Mouse (Mus musculus): ENCODE data around the gene Cx3cl1. TPM values are rescaled to one million over a fixed set of nuclear protein-coding genes. Genes with fewer than 3 reads are reported as not detected.

Cx3cl1 gene
- total RNA-seq, 2 experiments from 2014 or later, result 0.82 to 0.96 TPM

DNA sequence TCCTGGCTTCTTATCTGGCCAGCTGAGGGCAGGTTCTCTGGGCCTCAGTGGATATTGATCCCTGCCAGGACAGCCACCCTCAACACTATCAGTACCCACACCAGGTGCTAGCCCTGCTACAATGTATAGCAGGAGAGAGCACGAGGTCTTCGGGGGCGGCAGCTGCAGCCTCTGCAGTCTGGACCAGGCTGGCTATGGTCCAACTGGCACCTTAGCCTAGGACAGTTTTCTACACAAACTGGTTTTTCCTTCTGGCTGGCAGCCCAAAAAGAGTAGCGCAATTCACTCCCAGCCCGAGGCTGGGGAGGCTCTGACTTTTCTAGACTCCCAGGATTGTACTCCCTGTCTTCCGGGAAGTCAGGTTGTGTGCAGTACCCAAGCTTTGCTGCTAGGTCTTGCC is 864 bp upstream of the Cx3cl1 start:
- intact Hi-C loops (cut with DNase I; ENCODE audit: low total_unique reads), result no loop called here
- no peak for DNase-seq

DNA sequence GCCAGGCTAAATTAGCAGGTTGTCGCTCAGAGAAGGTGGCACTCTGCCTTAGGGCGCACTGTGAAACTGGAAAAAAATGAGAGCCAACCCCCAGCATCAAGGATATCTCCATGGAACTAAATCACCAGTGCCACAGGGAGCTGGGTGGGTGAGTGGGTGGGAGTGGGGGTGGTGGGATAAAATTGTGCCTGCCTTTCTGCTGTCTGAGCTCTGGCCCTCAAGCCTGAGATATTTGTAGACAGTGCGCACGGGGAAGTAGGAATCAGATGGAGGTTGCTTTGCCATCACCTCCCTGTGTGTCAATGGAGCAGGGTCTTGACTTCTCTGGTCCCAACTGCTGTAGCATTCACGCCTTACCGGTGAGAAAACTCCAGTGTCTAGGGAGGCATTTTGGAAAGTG is 1.2 kb downstream of the Cx3cl1 start:
- intact Hi-C loops (cut with DNase I; ENCODE audit: low total_unique reads), result no loop called here
- no peak for DNase-seq

DNA sequence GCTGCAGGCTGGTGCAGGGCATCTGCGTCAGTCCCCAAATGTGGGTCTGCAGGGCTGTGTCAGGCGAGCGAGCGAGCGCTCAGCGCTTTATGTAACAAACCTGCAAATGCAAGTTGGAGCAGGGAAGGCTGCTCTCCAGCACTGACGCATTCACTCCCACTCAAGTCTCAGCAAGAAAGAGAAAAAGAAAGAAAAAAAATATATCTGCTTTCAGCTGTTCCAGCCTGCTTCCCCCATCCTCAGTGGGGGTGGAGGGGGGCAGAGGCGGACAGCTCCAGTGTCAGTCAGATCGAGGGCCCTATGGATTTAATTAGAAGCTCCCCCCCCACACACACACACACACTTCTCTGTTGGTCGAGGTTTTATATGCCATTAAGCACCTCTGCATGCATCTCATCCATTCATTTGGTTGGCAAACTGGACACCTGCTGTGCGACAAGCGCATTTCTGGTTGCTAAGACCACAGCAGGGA is 1.9 kb downstream of the Cx3cl1 start:
- intact Hi-C loops (cut with DNase I; ENCODE audit: low total_unique reads), result no loop called here
- no peak for DNase-seq

DNA sequence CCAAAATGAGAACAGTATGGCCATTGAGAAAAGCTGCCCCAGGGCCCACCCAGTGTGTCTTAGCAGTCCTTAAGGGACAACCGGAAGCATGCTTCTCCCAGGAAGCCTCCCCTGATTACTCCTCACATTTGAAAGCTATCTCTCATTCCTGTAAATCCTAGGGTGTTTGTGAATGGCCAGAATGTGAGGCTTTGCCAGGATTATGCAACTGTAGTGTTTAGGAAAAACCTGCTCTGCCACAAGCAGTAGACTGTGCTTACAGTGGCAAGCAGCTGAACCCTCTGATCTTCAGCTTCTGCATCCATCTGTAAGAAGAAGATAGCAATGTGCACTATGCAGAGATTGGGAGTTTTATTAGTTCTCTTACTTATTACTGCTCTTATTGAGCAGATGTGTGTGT is 2.8 kb downstream of the Cx3cl1 start:
- intact Hi-C loops (cut with DNase I; ENCODE audit: low total_unique reads), result no loop called here
- DNase-seq, result no peak

DNA sequence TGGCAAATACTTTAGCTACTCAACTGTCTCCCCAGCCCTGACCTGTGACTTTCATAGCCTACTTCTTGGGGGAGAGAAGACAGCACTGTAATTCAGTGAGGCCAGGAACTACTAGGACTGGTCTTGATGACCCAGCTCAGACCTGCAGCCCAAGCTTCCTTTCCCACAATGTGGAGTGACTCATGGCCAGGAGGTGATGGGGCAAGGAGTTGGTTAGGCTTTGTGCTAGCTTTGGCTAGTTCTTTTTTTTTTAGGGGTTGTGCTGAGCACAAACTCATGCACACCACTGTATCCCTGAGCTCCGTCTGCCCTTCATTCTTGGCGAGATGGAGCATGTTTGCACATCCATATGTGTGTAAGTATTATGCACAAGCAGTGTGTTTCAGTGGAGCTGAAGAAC is 4.5 kb downstream of the Cx3cl1 start:
- intact Hi-C loops (cut with DNase I; ENCODE audit: low total_unique reads), result no loop called here
- no peak for DNase-seq

DNA sequence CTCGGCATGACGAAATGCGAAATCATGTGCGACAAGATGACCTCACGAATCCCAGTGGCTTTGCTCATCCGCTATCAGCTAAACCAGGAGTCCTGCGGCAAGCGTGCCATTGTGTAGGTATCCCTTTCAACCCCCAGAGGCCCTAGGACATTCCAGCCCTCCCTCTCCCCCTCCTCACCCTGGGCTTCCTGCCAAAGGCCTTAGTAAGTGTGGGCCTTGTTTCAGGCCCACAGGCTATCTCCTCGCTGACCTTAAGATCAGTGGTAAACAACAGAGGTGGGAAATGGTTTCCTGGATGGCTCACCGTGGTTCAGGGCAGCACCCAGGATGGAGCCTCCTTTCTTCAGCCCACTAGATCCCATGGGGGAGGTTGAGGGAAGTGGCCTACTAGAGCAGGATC is 6.2 kb downstream of the Cx3cl1 start:
- no peak for DNase-seq
- intact Hi-C loops (cut with DNase I; ENCODE audit: low total_unique reads), result no loop called here

DNA sequence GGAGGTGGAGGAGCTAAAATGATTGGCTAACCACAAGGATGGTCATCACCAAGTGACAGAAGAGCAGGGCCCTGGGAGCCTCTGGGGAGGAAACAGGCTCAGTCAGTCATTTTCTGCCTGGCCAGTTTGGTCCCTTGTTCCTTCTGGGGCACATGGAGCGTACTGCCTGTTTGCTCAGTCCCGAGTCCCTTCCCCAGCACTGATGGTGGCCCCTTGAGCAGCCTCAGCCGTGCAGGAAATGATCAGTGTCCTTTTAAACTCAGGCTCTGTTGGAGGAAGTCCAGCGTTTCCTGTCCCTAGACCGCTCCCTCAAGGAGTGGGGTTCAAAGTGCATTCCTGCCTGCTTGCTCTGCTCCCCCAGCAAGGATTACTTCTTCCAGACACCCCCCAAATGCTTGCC is 6.7 kb downstream of the Cx3cl1 start:
- DNase-seq, result peak; percentile 21
- intact Hi-C loops (cut with DNase I; ENCODE audit: low total_unique reads), result no loop called here

DNA sequence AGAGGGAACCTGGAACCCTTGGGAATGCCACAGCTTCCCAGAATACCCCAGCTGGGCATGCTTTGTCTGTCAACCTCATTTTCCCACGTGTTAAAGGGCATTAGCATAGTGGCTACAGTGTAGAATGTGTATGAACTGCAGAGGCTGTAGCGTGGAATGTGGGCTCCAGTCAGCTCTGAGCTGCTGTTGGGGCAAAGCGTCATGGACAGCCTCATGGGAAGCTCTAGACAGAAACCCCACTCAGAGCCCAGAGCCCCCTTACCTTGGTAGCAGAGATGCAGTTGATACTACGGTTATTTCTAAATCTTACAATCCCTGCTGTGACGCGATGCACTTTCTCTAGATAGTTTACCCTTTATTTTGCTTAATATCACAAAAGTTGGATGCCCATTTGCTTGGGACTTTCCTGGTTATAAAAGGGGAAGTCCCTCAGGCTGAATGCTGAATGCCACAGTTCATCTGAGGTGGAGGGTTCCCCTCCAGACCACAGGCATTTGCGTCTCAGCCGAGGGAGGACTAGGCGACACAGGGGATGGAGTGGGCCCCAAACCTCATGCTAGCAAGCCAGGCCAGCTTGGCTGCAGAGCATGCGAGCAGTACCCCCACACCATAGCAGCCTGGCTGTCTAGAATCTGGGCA is 7.2 kb downstream of the Cx3cl1 start:
- intact Hi-C loops (cut with DNase I; ENCODE audit: low total_unique reads), result no loop called here
- DNase-seq, result no peak

DNA sequence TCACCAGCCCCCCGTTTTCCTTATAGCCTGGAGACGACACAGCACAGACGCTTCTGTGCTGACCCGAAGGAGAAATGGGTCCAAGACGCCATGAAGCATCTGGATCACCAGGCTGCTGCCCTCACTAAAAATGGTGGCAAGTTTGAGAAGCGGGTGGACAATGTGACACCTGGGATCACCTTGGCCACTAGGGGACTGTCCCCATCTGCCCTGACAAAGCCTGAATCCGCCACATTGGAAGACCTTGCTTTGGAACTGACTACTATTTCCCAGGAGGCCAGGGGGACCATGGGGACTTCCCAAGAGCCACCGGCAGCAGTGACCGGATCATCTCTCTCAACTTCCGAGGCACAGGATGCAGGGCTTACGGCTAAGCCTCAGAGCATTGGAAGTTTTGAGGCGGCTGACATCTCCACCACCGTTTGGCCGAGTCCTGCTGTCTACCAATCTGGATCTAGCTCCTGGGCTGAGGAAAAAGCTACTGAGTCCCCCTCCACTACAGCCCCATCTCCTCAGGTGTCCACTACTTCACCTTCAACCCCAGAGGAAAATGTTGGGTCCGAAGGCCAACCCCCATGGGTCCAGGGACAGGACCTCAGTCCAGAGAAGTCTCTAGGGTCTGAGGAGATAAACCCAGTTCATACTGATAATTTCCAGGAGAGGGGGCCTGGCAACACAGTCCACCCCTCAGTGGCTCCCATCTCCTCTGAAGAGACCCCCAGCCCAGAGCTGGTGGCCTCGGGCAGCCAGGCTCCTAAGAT is 7.9 kb downstream of the Cx3cl1 start:
- intact Hi-C loops (cut with DNase I; ENCODE audit: low total_unique reads), result no loop called here

DNA sequence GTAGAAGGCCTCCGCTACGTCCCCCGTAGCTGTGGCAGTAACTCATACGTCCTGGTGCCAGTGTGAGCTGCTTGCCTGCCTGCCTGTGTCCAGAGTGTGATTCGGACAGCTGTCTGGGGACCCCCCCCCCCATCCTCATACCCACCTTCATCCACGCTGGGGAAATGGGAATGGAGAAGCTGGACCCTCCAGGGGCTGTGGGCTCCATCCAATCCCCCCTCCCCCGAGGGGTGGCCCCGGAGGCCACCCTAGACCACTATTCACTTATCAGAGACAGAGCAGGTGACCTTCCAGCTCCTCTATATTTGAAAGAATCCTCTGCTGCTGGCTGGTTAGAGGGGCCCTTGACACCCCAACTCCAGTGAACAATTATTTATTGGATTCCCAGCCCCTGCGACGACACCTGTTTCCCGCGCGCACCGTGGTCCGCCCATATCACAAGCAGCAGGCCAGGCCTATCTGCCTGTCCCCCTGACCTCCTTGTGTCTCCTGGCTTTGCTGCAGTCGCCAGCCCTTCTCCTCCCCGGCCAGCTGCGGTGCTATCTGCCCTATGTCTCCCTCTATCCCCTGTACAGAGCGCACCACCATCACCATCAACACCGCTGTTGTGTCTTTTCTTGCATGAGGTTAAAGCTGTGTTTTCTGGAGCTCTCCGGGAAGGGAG is 8.8 kb downstream of the Cx3cl1 start:
- intact Hi-C loops (cut with DNase I; ENCODE audit: low total_unique reads), result no loop called here
- no peak for DNase-seq

More for the DNA sequence above, 7.9 kb downstream of the Cx3cl1 start:
- no peak for DNase-seq

DNA sequence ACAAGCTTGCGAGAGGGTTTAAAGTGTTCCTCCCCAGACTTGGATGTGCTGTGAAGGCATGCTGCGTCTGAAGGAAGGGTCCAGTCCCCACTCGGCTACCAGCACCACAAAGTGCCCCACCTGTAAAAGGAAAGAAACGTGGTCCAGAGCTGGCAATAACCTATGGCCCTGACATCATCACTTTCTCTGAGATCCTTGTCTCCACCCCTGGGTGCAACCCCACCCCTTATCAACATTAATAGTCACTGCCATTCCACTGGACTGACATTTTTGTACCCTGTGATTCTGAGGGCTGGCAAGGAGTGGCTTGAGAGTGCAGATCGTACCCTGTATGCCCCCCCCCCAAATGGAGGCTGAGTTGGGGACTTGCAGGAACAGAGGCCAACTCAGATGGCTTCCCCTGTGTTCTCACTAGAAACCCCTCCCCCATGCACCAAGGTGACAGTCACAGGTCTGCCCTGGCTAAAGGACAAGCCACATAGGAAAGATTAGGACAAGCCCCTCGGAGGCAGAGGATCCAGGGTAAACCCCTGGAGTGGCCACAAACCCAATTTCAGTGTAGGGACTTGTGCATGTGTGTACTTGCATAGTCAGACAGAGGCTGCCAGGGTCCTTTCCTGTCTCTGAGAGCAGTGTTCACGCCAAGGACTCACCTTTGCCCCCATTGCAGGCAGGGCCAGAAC is 9.5 kb downstream of the Cx3cl1 start:
- no peak for DNase-seq
- intact Hi-C loops (cut with DNase I; ENCODE audit: low total_unique reads), result no loop called here

DNA sequence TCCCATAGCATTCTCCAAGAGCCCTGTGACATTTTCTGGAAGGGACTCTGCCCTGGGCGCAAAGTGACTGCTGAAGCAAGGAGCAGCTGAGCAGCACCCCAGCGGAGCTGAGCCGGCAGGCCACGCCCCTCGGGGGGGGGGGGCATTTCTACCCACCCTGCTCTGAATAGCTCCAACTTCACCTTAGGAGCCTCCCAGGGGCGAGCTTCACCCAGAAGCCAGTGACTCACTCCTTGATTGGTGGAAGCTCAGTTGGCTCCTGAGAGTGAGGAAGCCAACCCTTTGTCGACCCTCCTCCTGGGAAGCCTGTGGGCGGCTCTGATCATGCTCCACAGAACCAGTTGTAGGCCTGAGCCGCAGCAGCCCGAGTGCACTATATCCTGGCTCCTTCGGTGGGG is 10.0 kb downstream of the Cx3cl1 start:
- intact Hi-C loops (cut with DNase I; ENCODE audit: low total_unique reads), result no loop called here
- peak; percentile 20 for DNase-seq

DNA sequence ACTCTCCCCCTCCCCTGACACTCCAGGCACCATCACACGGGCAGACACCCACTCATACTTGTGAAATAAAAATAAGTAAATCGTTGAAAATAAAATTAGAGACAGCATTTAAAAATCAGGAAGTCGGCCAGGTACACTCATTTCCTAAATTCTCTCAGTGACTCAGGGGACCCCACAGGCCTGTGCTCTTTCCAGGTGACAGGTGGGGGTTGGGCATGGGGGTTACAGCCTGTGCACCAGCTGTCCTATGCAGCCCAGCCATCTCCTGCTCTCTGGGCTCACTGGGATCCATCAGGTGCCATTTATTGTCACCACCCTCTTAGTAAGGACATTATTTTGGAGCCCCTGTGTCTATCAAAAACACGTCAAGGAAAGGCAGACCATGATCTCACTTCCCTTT is 12.1 kb downstream of the Cx3cl1 start:
- DNase-seq, result no peak
- intact Hi-C loops (cut with DNase I; ENCODE audit: low total_unique reads), result no loop called here

DNA sequence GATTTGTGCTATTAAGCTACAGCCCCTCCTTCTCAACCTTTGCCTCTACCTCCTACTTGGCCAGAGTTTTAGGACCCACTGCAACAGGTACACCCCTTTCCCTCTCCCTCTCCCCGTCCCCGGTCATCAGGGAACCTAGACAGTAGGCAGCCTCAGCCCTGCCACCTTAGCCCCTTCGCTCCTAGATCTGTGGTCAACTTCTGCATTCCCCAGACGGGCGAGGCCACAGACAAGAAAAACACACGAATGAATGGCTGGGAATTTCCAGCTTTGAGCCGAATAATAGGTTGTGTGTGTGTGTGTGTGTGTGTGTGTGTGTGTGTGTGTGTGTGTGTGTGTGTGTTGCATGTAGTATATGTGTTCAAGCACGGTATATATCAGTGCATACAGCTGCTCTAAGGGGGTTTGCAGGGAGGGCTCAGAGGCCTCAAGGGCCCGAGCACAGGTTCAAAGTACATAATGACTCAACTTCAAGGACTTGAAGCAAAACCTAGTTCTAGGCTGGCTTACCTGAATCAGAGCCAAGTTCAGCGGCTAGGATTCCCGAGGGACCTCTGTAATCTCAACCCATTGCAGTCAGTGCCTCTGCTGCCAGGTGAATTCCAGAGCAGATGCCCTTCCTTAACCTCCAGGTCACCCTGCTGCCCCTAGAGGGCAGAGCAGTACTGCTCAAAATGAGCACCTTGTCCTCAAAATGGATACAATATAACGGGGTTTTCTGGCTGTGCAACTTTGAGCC is 13.6 kb downstream of the Cx3cl1 start:
- intact Hi-C loops (cut with DNase I; ENCODE audit: low total_unique reads), result no loop called here
- peak; percentile 17 for DNase-seq

DNA sequence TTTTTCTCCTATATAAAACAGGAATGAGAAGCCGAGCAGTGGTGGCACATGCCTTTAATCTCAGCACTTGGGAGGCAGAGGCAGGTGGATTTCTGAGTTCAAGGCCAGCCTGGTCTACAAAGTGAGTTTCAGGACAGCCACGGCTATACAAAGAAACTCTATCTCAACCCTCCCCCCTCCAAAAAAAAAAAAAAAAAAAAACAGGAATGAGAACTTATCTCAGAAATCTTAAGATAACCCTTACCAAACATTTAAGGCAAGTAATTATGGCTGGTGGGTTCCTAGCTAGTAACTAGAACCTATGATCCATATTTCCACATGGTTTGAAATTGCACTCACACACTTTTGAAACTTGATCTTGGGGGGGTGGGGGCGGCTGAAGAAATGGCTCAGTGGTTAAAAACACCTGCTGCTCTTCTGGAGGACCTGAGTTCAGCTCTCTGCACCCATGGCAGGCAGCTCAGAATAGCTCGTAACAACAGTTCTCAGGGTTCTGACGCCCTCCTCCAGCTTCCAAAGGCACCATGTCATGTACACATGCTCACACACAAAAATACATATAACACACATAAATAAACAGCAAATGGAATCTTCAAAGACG is 14.3 kb downstream of the Cx3cl1 start:
- no peak for DNase-seq
- intact Hi-C loops (cut with DNase I; ENCODE audit: low total_unique reads), result no loop called here

DNA sequence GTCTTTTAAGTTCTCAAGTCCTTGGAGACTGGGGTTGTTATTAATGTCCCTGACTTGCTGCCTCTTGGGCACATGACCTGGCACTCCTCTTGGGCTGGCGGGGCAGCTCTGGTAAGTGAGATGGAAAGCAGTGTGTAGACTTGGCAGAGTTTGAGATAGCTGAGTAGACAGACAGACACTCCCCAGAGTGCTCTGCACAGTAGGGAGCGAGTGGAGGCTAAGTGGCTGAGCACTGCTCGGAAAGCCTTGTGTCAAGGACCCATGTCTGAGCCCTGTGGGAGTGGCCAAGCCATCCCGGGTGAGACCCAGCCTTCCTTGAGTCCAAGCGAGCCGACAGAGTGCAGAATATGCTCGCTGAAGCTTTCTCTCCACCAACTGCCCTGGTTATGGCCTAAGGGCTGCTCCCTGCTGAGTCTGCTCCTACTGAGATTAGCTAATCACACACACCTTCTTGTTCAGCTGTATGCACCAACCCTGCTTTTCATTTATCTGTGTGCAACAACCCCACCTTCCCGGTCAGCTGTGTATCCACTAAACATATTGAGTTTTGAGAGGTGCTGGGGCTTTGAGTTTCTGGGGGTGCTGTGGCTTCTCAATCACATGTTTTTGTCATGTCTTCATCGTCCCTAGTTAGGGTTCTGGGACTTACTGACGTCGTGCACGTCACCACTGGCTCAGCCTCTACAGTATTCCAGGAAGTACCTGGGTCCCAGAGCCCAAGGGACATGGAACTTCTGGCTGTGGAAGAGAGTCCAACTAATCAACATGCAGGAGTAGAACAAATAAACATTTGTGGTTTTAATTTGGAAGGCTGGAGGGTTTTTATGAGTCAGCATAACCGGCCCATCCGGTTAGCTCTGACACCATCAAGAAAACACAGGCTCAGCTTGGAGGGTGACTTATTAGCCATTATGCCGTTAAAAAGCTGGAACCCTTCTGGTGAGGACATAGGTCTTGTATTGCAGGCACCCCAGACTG is 16.0 kb downstream of the Cx3cl1 start:
- peak; percentile 46 for DNase-seq
- intact Hi-C loops (cut with DNase I; ENCODE audit: low total_unique reads), result no loop called here

DNA sequence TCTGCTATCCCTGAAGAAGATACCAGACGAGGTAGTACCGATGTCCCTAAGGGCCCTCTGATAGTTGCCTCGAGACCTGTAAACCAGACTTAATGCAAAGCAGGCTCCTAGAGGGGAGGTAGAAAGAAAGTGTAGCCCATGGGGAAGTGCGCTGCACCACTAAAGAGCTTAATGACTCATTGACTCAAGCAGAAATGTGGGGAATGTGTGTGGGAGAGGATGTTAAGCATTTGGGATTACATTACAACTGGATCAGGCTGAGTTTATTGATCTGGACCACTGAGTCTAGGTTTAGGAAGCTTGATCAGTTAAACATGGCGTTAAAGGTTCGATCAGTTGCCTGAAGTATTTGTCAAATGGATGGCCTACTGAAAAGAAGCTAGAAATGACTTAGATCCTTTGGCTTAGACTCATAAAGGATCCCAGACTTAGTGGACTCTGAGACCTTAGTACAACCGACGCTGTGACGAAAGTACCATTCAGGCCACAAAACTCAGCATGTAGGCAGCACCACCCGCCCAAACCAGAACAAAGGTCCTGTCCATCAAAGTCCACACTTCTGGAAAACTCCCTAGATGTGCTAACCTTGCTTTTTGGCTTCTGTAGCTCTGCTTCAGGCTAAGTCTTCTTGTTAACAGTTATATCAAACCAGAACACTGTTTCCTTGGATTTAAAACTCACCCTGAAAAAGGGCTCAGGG is 17.6 kb downstream of the Cx3cl1 start:
- no peak for DNase-seq
- intact Hi-C loops (cut with DNase I; ENCODE audit: low total_unique reads), result no loop called here

Measured in gastrocnemius, postnatal 14 days (tissue).